Mouse (Mus musculus) liver, postnatal 0 days (tissue): ENCODE measurements around the gene Pcyt1a. TPM values are rescaled to one million over a fixed set of nuclear protein-coding genes. Genes with fewer than 3 reads are reported as not detected.

Experiments used
- ATAC-seq: fragments of 200-750 bp; cut with Nextera tagmentation; 2 replicates; pipeline ENCODE4 v1.8.0; 2017; ENCODE audit warnings: mild to moderate bottlenecking, moderate library complexity
- DNase-seq: peaks from one replicate; pipeline ENCODE4 v3.0.0-alpha.2; 2016
- H3K27ac ChIP-seq: fragments of 300-500 bp; sonication (generic); 2 replicates; pipeline ENCODE4 v1.5.1; 2014; ENCODE audit warnings: antibody characterized with exemption, moderate library complexity, mild to moderate bottlenecking, low read depth
- H3K27me3 ChIP-seq: fragments of 300-500 bp; sonication (generic); 2 replicates; pipeline ENCODE4 v1.6.1; 2014; ENCODE audit warnings: low read length, control low read depth, mixed read lengths; ENCODE audit not compliant: insufficient read depth
- H3K36me3 ChIP-seq: fragments of 300-500 bp; sonication (generic); replicated peaks from 2 replicates; pipeline ENCODE4 v1.6.1; 2014; ENCODE audit warnings: mild to moderate bottlenecking, control low read depth, low read length, moderate library complexity, mixed read lengths; ENCODE audit not compliant: insufficient read depth
- H3K4me1 ChIP-seq: fragments of 300-500 bp; sonication (generic); 2 replicates; pipeline ENCODE4 v1.6.1; 2014; ENCODE audit warnings: antibody characterized with exemption, mild to moderate bottlenecking, control low read depth; ENCODE audit not compliant: insufficient read depth
- H3K4me2 ChIP-seq: fragments of 300-500 bp; sonication (generic); 2 replicates; pipeline ENCODE4 v1.6.1; 2014; ENCODE audit warnings: low read depth, mild to moderate bottlenecking, low read length, moderate library complexity, mixed read lengths
- H3K4me3 ChIP-seq: fragments of 300-500 bp; sonication (generic); 2 replicates; pipeline ENCODE4 v1.5.1; 2014; ENCODE audit warnings: low read depth, low read length
- H3K9ac ChIP-seq: fragments of 300-500 bp; sonication (generic); replicated peaks from 2 replicates; pipeline ENCODE4 v1.6.1; 2014; ENCODE audit warnings: mild to moderate bottlenecking, moderate library complexity
- H3K9me3 ChIP-seq: fragments of 300-500 bp; sonication (generic); 2 replicates; pipeline ENCODE4 v1.6.1; 2016; ENCODE audit warnings: mild to moderate bottlenecking, control low read depth, low read length, mixed read lengths
- CTCF ChIP-seq: sonication (generic); IDR thresholded peaks from 2 replicates; pipeline ENCODE4 v1.5.1; 2016; ENCODE audit warnings: antibody characterized with exemption, low read depth
- EP300 ChIP-seq: IDR thresholded peaks from 2 replicates; pipeline ENCODE4 v1.6.1; 2016; ENCODE audit warnings: antibody characterized with exemption, low read depth, mild to moderate bottlenecking
- WGBS: fragments of 180-500 bp; shearing (Covaris S2); extraction: QIAGEN DNeasy Blood & Tissue Kit; methylation state at CpG from one replicate; pipeline ENCODE4 v1.1.7; 2014; ENCODE audit not compliant: insufficient replicate concordance; 5-methylcytosine and 5-hydroxymethylcytosine counted together
- polyA plus RNA-seq: library from polyadenylated mRNA; unstranded; fragments of >200 nt; fragmentation: Nextera tagmentation; extraction: Ambion mirVana; gene quantifications from 2 replicates; pipeline ENCODE4 v1.2.1, GENCODE M21; 2015

The Pcyt1a gene
- polyA plus RNA-seq, 1 experiment from 2014 or later = 32.9 TPM

GRCm38 (mm10) chr16:32468488-32468887 is 37.8 kb downstream of the Pcyt1a start:
- DNase-seq (no peak), ATAC-seq (no peak)
- 34% methylated on average over 3 of the region's 3 CpGs for WGBS
- no peaks in the 10 kb centered on the region for H3K9me3 ChIP-seq
- H3K27ac ChIP-seq = no peak overlapping the region
- no peak overlapping the region for H3K9ac ChIP-seq
- H3K27me3 ChIP-seq = no peaks in the 10 kb centered on the region
- H3K36me3 ChIP-seq = peaks cover 75% of the 10 kb centered on the region
- TF ChIP-seq CTCF = no peak
- no peak for TF ChIP-seq EP300
- H3K4me1 ChIP-seq = no peaks in the 10 kb centered on the region
- H3K4me3 ChIP-seq = no peak overlapping the region
- H3K4me2 ChIP-seq = no peak overlapping the region

- WGBS = 46% methylated on average over 5 of the region's 5 CpGs
- Histone ChIP-seq H3K4me1 (no peaks in the 10 kb centered on the region), H3K9me3 (no peaks in the 10 kb centered on the region), H3K36me3 (peaks cover 70% of the 10 kb centered on the region), H3K4me2 (no peak overlapping the region), H3K27me3 (no peaks in the 10 kb centered on the region), H3K4me3 (no peak overlapping the region), H3K9ac (no peak overlapping the region), H3K27ac (no peak overlapping the region)
- DNase-seq = no peak
- no peak for ATAC-seq
- no peak for TF ChIP-seq CTCF
- TF ChIP-seq EP300 = no peak
Observed at GRCm38 (mm10) chr16:32469404-32470105, 38.8 kb downstream of the Pcyt1a start.

GRCm38 (mm10) chr16:32472276-32473015 is 41.7 kb downstream of the Pcyt1a start:
- Histone ChIP-seq H3K4me3 (no peak overlapping the region), H3K36me3 (peaks cover 47% of the 10 kb centered on the region), H3K27me3 (no peaks in the 10 kb centered on the region), H3K9ac (no peak overlapping the region), H3K9me3 (no peaks in the 10 kb centered on the region), H3K4me1 (no peaks in the 10 kb centered on the region), H3K4me2 (no peak overlapping the region), H3K27ac (no peak overlapping the region)
- TF ChIP-seq CTCF (no peak), EP300 (no peak)
- WGBS = 85% methylated on average over 7 of the region's 7 CpGs
- ATAC-seq (no peak), DNase-seq (no peak)

GRCm38 (mm10) chr16:32477315-32477714 is 46.6 kb downstream of the Pcyt1a start:
- H3K9me3 ChIP-seq = no peaks in the 10 kb centered on the region
- WGBS = 80% methylated on average over 6 of the region's 6 CpGs
- no peak overlapping the region for H3K9ac ChIP-seq
- DNase-seq = no peak
- no peak overlapping the region for H3K4me2 ChIP-seq
- no peaks in the 10 kb centered on the region for H3K27me3 ChIP-seq
- TF ChIP-seq CTCF (no peak), EP300 (no peak)
- no peak overlapping the region for H3K27ac ChIP-seq
- H3K4me3 ChIP-seq = no peak overlapping the region
- no peak for ATAC-seq
- peaks cover 12% of the 10 kb centered on the region for H3K36me3 ChIP-seq
- H3K4me1 ChIP-seq = no peaks in the 10 kb centered on the region

- 75% methylated on average over 2 of the region's 2 CpGs for WGBS
- no peaks in the 10 kb centered on the region for H3K36me3 ChIP-seq
- no peak for DNase-seq
Observed at GRCm38 (mm10) chr16:32479415-32479814, 48.7 kb downstream of the Pcyt1a start.

GRCm38 (mm10) chr16:32484431-32484871 is 53.7 kb downstream of the Pcyt1a start:
- Histone ChIP-seq H3K9ac (no peak overlapping the region), H3K9me3 (no peaks in the 10 kb centered on the region), H3K4me2 (no peak overlapping the region), H3K27ac (no peak overlapping the region), H3K4me1 (peaks cover 5% of the 10 kb centered on the region; the same call in 1 of the 2 replicates), H3K4me3 (no peak overlapping the region), H3K27me3 (no peaks in the 10 kb centered on the region), H3K36me3 (no peaks in the 10 kb centered on the region)
- 56% methylated on average over 7 of the region's 7 CpGs for WGBS
- TF ChIP-seq EP300 (no peak), CTCF (no peak)
- DNase-seq = no peak
- no peak for ATAC-seq

More at GRCm38 (mm10) chr16:32479415-32479814, 48.7 kb downstream of the Pcyt1a start:
- no peak overlapping the region for H3K27ac ChIP-seq
- no peaks in the 10 kb centered on the region for H3K27me3 ChIP-seq
- no peak overlapping the region for H3K4me3 ChIP-seq
- H3K9me3 ChIP-seq = no peaks in the 10 kb centered on the region
- H3K4me1 ChIP-seq = no peaks in the 10 kb centered on the region
- no peak overlapping the region for H3K9ac ChIP-seq
- TF ChIP-seq EP300 (no peak), CTCF (no peak)
- no peak overlapping the region for H3K4me2 ChIP-seq
- no peak for ATAC-seq
